Mouse (Mus musculus): Measurements from ENCODE around the gene Tbx4. TPM values are rescaled to one million over a fixed set of nuclear protein-coding genes. Genes with fewer than 3 reads are reported as not detected.

Gene Tbx4
- polyA plus RNA-seq, 1 experiment from 2014 or later = 0.21 TPM

DNA sequence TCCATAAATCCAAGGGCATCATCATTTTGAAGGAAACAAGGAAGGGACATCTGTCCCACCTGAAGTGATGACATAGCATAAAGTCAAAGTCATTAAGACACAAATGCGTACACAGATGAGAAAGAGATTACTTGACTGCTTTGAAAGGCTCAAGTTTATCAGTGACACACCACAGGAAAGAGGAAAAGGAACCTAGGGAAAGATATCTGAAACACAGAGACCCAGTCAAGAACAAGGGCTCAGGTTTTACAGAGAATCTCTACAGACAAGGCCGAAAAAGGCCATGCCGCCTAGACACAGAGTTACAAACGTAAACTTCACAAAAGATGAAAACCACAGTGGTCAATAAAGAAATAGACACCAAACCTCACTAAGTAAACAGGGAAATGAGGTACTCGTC lies 73.6 kb downstream of the Tbx4 start:
- H3K9me3 ChIP-seq (ENCODE audit: control insufficient read depth, low read length) = no peaks in the 10 kb centered on the region
- H3K36me3 ChIP-seq (ENCODE audit: control insufficient read depth, insufficient read depth, low read length) = no peaks in the 10 kb centered on the region
- DNase-seq (no peak), ATAC-seq (ENCODE audit: low FRiP score, low TSS enrichment) (no peak)
- WGBS = 87% methylated on average over 5 of the region's 5 CpGs
- no peak overlapping the region for H3K9ac ChIP-seq (replicated peaks; ENCODE audit: low read length)
- no peak overlapping the region for H3K27ac ChIP-seq (replicated peaks; ENCODE audit: low read depth, low read length)
- no peak overlapping the region for H3K4me3 ChIP-seq (replicated peaks; ENCODE audit: low read depth, low read length)
- H3K4me2 ChIP-seq (ENCODE audit: low read length) = no peak overlapping the region
- H3K4me1 ChIP-seq (ENCODE audit: control insufficient read depth, insufficient read depth, low read length) = no peaks in the 10 kb centered on the region
- no peaks in the 10 kb centered on the region for H3K27me3 ChIP-seq (ENCODE audit: control insufficient read depth, insufficient read depth, low read length)

DNA sequence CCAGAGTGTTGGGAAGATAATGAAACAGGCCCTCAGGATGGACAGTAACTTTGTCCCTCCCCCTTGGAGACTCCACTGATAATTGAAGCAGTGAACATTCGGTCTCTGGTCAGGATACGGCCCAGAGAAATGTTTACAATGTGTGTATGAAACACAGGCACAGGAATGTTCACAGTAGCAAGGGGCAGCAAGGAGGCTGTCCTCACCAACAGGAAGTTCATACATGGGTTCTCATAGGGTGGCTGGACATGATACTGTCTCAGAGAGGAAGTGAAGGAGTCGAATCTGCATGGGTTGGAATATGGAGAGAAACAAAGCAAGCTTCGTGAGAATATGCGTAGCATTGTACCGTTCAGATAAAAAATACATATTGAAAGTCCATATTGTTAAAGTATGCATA lies 74.1 kb downstream of the Tbx4 start:
- no peak overlapping the region for H3K4me3 ChIP-seq (replicated peaks; ENCODE audit: low read depth, low read length)
- 90% methylated on average over 6 of the region's 6 CpGs for WGBS
- H3K27me3 ChIP-seq (ENCODE audit: control insufficient read depth, insufficient read depth, low read length) = no peaks in the 10 kb centered on the region
- no peak overlapping the region for H3K27ac ChIP-seq (replicated peaks; ENCODE audit: low read depth, low read length)
- no peak overlapping the region for H3K9ac ChIP-seq (replicated peaks; ENCODE audit: low read length)
- no peaks in the 10 kb centered on the region for H3K9me3 ChIP-seq (ENCODE audit: control insufficient read depth, low read length)
- no peak overlapping the region for H3K4me2 ChIP-seq (ENCODE audit: low read length)
- no peak for DNase-seq
- no peaks in the 10 kb centered on the region for H3K36me3 ChIP-seq (ENCODE audit: control insufficient read depth, insufficient read depth, low read length)
- H3K4me1 ChIP-seq (ENCODE audit: control insufficient read depth, insufficient read depth, low read length) = no peaks in the 10 kb centered on the region
- no peak for ATAC-seq (ENCODE audit: low FRiP score, low TSS enrichment)

DNA sequence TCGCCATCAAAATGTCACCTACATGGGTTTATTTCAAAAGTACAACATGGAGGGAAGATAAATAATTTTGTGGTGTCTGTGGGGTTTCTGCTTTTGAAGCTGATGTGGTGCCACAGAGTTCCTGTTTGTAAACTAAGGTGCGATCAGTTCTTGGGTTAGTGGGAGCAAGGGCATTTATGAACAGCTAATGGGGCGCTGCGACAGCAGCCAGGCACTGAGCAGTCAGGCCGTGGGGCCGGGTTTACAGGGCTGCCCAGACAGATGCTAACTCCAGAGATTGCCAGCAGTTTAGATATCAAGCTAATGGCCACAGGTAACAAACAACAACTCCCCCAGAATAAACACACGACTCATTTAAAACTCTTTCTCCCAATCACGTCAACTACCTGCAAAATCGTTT lies 75.3 kb downstream of the Tbx4 start:
- no peak overlapping the region for H3K27ac ChIP-seq (replicated peaks; ENCODE audit: low read depth, low read length)
- WGBS = 79% methylated on average over 9 of the region's 9 CpGs
- no peak overlapping the region for H3K9ac ChIP-seq (replicated peaks; ENCODE audit: low read length)
- H3K4me2 ChIP-seq (ENCODE audit: low read length) = no peak overlapping the region
- no peaks in the 10 kb centered on the region for H3K27me3 ChIP-seq (ENCODE audit: control insufficient read depth, insufficient read depth, low read length)
- DNase-seq (no peak), ATAC-seq (ENCODE audit: low FRiP score, low TSS enrichment) (no peak)
- H3K9me3 ChIP-seq (ENCODE audit: control insufficient read depth, low read length) = no peaks in the 10 kb centered on the region
- no peaks in the 10 kb centered on the region for H3K36me3 ChIP-seq (ENCODE audit: control insufficient read depth, insufficient read depth, low read length)
- no peak overlapping the region for H3K4me3 ChIP-seq (replicated peaks; ENCODE audit: low read depth, low read length)
- H3K4me1 ChIP-seq (ENCODE audit: control insufficient read depth, insufficient read depth, low read length) = no peaks in the 10 kb centered on the region

Other genes with a start within 250 kb of the Tbx4 start
- 0.69 and 0.83 TPM in 2 replicates for gene Tbx2, start 53.9 kb upstream of the Tbx4 start, polyA plus RNA-seq (2014; fragmentation: Nextera tagmentation; extraction: Ambion mirVana)
- not detected in 2 replicates for gene Gm11444, start 36.1 kb upstream of the Tbx4 start, polyA plus RNA-seq (2014; fragmentation: Nextera tagmentation; extraction: Ambion mirVana)

Data from midbrain, embryonic 14.5 days (tissue).